Mouse (Mus musculus) kidney, adult 2 months (tissue): Measurements from ENCODE around the gene Atp5j2.

Source experiments
- CTCF ChIP-seq: fragments of 200-500 bp; conservative IDR thresholded peaks from 2 replicates; pipeline ENCODE4 v1.5.1; 2011; ENCODE audit warnings: low read depth, mild to moderate bottlenecking, control low read depth, low read length, moderate library complexity, mixed read lengths; ENCODE audit not compliant: insufficient read depth, insufficient read length
- POLR2A ChIP-seq: fragments of 200-500 bp; IDR thresholded peaks from one replicate; pipeline ENCODE4 v1.6.1; 2011; ENCODE audit warnings: low read depth, low read length, control low read depth

DNA sequence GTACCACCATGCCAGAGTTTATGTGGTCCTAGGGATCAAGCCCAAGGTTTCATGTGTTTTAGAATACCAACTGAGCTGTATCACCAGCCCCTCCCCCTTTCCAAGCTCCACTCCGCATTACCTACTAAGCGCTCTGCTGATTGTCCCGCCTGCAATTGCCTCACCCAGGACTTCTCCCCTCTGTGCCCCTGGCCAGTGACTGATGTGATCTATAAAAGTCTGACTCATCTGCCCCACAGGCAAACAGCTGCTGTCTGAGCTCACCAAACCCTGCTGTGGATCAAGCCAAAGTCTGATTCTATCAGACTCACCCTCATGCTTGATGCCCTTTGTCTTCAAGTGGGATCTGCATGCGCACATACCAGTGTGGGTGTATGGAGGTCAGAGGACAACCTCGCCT lies 31.0 kb upstream of the Atp5j2 start:
- TF ChIP-seq POLR2A (no peak), CTCF (no peak)
